Mouse (Mus musculus): Measurements from ENCODE around the gene Cds1.

Cds1 gene

DNA sequence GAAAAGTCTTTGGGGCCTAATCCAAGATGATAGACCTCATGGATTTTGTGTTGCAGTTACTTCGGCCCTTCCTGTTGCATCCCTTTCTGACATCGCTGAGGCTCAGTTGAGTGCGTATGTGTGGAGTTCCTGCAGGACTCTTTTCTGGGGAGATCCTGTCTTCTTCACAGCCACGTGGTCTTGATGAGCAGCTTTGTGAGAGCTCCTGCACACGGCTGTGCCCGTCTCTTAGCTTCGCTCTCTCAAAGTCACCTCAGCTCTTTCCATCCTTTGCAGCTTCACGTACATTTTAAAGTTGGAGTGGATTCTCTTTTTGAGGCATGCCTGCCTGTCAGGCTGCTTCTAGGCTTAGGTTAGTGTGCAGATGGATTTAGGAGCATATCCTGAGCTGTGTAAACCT, 11.6 kb downstream of the Cds1 start:
- no peak for DNase-seq (ENCODE audit: extremely low spot score)

DNA sequence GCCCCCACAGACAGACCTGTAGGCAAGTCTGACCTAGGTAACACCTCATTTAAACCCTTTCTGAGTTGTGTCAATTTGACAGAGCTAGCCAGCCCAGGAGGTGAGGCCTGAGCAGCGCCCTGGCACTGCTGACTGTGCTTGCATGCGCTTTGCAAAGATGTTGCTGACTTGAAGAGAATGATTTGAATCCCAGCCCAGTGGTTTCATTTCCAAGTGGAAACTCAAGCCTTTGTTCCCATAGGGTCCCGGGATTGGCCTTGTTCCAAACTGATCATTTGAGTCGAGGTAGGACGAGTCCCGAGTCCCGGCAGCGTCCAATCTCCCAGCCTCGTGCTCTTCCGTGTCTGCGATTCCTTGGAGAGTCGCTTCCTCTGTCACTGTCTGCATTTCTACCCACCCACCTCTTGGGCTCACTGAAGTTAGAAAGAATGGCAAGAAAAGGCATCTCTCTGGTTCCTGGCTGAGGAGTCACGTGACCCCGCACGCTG, 14.5 kb downstream of the Cds1 start:
- DNase-seq (ENCODE audit: extremely low spot score) = no peak

DNA sequence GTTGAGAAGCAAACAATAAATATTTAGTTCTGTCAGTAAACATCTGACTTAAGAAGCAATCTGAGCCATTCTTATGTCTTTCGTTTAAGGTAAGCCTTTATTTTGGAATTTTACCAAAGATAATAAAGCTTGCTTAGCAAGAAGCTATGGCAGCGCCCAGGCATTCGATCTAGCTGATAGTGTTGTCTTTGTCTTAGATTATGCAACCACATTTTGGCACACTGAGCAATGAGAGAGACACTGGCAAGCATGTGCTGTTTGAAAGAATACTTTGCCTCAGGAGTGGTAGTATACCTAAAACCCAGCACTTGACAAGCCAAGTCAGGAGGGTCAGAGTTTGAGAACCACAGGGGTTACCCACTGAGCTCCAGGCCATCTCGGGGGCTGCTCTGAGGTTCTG, 16.0 kb downstream of the Cds1 start:
- no peak for DNase-seq (ENCODE audit: extremely low spot score)

DNA sequence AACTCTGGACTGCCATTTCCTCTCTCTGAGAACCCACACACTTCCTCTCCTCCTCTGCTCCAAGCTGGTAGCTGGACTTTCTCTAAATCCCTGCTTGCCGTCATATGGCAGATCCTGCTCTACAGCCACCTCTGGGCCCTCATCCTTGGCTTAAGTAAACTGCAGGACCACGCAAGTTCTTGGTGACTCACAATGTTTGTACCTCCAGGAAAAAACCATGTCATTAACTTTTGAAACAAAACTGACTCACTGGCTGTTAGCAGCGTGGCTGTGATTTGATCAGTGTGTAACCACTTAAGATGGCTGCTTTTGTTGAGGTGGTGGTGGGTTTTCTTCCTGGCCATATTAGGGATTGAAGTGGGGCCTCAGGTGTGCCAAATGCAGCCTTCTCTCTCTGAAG, 19.4 kb downstream of the Cds1 start:
- DNase-seq (ENCODE audit: extremely low spot score) = no peak

DNA sequence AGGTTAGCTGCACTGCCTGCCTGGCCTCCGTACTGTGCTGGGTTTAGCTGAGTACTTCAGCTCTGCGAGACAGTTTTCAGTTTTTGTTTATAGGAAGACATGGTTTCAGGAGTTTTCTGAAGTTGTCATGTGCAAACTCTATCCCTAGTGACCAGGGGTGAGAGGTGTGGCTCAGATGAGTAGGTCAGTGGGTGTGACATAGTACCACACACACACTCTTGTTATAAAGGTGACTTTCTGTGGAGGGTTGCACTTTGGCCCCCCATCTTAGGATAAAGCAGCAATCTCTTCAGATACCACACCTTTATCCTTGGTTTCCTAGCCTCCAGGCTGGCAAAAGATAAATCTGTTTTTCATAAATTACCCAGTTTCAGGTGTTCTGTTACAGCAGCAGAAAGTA, 19.9 kb downstream of the Cds1 start:
- no peak for DNase-seq (ENCODE audit: extremely low spot score)

DNA sequence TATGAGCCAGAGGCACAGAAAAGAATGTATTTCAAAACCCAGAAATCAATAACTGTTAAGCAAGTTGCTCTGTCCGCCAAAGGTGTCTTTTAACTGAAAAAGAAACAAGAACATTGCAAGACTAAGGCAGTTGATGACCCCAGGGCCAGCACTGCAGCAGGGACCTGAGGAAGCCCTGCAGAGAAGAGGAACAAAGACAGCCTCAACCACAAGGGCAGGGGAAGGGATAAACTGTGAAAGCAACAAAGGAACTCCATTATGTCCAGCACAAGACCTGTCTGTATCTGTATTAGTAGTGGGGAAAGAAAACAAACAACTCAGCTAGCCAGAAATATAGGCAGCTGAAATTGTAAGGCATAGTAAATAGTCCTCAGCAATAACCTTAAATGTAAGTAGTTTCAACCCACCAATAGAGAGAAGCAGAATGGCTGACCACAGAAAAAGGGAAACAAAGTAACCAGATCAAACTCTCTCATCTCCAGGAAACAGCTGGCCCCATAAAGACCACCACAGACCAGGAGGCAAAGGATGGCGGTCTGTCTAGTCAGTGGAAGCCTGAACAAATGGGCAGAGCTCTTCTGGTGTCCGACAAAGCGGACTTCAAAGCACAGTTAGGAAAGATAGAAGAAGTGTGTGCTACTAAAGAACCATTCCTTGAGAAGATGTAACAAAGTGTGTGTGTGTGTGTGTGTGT, 21.1 kb downstream of the Cds1 start:
- no peak for DNase-seq (ENCODE audit: extremely low spot score)

DNA sequence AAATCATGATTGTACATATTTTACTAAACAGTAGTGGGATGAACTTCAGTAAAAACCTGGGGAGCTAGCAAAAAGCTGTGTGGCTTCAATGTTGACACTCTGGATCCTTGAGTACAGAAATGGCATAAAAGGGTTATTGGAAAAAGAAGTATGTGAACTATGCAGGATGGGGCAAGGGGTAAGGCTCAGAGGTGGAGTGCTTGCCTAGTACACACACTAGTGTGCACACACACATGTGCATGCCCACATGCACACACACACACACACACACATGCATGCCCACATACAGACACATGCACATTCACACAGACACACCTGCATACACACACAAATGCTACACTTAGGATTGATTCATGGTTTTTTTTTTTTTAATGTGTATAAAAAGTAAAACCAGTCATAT, 24.8 kb downstream of the Cds1 start:
- DNase-seq (ENCODE audit: extremely low spot score) = no peak

DNA sequence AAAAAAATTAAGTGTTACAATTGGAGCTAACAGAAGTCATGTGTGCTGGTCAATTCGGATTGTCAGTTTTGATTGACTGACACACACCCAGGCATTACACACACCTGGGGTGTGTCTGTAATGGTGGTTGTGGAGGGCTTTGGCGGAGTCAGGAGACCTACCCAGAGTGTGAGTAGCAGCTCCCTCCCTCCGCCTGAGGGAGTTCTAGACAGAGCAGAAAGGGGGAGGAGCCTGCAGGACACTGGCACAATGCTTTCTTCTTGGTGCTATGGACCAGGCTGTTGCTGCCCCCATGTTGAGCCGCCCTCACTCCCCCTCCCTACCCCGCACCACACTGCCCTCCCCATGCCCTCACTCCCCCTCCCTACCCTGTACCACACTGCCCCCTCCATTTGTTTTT, 25.6 kb downstream of the Cds1 start:
- no peak for DNase-seq (ENCODE audit: extremely low spot score)

DNA sequence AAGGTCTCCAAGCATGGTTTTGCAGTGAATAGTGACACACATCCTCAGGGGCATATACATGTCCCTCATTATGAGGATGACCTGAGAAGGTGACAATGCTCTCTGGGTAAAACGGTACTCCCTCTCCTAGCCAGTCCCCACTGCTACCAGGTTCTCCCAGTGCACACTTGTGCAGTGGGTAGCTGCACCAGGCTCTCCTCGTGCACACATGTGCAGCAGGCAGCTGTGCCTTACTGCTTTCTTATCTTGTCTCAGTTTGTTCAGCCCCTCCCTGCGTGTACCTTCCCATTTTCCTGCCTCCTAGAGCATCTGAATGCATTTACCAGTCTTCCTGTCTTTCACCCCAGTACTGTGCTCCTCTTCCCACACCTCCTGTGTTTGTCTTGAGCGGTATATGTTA, 27.7 kb downstream of the Cds1 start:
- no peak for DNase-seq (ENCODE audit: extremely low spot score)

DNA sequence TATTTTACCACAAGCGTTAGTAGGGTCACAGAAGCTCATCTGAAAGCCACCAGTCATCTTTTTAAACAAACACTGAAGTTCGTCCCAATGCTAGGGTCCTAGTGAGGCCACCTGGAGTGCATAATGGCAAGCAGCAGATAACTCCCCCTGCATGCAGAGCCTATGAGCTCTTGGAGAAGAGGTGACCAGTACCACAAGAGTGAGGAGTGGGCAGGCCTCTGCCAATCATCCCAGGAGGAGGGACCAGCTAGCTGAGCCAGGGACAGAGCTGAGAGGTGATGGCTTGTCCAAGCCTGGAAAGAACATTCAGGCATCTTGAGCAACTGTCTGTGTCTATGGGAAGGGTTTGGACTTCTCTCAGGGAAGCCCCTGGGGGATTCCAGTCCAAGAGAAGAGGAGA, 37.0 kb downstream of the Cds1 start:
- DNase-seq (ENCODE audit: extremely low spot score) = no peak

DNA sequence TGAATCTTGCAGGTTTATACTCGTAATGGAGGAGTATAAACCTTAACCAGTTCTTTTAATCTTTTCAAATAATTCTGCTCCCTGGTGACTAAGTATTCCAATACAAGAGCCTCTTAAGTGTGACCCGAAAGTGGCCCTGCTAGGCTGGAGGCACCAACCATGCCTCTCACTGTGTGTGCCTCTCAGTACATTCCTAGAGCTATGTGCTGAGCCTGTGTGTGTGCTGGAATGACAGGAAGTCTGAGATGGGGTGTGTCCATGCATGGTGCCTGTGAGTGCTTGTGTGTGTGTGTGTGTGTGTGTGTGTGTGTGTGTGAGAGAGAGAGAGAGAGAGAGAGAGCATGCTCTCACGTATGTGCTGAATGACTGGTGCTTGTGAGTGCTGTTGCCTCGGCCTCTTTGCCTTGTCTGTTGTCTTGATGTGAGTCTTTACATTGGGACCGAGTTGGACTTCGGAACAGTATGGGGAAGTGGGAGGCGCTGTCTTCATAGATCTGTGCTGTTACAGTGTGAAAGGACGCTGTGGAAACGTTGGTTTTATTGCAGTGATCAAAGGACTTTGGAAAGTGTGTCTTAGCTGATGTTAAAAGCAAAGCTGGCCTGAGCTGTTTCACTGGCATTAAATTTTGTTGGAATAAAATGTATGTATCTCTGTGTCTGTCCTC, 37.6 kb downstream of the Cds1 start:
- DNase-seq (ENCODE audit: extremely low spot score) = no peak

DNA sequence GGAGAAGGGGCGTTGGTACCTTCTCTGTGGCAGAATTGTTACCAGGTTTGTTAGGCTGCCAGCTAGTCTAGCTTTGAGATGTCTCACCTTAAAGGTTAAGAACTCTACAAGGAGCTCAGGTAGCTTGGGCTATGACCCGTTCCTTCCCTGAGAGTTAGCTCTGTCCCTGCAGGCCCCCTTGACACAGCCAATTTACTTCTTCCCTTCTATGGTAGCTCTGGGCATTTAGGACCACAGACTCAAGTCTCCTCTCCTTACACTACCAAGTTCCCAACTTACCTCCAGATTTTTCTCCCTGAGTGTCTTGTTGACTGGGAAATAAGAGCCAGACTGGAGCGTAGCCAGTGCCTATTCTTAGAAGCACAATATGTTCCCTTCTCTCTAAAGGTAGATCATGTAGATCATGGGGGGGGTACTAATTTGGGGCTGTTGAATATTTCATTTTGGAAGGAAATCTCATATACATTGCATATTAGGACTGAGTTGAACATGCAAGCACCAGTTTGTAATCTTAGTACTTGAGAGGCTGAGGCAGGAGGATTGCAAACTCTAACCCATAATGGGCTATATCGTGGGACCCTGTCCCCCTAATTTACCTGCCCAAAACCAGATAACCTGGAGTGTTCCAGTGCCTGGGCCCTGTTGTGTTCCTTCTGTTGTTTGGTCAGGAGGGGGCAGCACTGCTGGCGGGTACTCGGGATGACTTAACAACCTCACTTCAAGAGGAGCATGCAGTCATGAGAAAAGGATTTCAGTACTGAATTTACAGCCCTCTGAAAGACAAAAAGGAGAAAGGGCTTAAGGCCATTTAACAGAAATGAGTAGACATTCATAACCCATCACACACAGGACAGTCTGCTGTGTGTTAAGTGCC, 46.6 kb downstream of the Cds1 start:
- no peak for DNase-seq (ENCODE audit: extremely low spot score)

DNA sequence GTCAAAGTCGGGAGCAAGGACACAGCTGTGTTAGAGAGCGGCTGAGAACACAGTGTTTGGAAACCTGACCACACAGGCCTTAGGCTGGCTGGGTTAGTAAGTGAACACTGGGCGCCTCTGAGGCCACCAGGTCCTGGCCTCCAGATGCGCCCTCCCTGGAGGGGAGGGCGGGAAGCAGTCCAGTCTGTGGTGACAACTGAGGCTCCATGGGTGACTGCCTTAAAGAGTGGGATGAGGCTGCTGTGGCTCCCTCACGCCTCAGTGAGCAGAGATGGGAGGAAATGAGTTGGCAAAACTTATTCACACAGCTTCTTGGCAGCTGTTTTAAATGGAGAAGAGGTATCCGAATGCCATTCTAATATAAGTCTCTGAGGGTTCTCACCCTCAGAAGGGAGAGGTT, 51.9 kb downstream of the Cds1 start:
- DNase-seq (ENCODE audit: extremely low spot score) = no peak

DNA sequence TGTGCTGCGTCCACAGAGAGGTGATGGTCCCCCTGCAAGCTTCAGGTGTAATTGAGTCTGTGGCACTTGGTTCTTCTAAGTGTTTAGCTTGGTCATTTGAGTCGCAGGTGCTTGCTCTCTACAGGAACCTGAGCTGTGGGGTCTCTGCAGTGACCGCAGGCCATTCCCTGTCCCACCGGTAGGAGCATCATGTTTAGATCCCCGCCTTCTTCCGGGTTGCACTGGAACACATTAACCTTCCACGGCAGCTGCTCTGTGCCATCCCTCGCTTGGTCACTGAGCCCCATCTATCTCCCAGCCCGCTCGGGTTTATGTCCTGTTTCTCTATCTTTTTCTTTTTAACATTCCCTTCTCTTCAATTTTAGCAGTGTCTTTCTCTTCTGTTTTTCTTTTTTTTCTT, 54.3 kb downstream of the Cds1 start:
- no peak for DNase-seq (ENCODE audit: extremely low spot score)

DNA sequence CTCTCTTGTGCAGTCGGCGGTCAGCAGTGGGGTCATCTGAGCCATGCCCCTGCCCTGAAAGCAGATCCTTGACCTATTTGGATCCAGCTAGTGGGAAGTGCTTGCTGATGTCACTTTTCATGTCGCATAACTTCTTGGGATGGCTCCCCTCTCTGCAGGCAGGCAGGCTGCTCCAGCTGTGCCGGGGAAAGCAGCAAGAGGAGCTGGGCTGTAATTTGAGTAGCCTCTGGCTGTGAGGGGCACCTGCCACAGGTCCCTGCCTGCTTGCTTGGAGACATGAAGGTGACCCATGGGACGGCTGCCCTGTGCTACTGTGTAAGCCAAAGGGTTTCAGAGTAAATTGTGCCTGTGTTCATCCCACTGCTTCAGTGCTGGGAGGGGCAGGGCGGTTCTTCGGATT, 54.9 kb downstream of the Cds1 start:
- DNase-seq (ENCODE audit: extremely low spot score) = peak; percentile 32

DNA sequence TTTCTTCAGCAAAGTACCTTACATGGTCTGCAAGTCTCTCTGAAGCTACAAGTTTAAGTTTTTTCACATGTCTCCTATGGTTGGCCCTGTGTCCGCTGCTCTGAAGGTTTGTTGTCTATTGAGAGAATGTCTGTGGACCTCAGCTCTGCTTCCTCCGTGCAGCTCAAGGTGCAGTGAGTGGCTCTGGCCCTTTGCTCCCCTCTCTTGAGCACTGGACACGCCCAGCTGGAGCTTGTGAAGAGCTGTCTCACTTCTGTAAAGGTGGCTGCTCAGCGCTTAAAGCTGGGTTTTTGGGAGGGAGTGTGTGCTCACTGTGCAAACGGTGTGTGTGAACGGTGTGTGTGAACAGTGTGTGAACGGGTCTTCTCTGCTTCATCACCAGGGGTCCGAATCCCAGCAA, 56.1 kb downstream of the Cds1 start:
- DNase-seq (ENCODE audit: extremely low spot score) = no peak

DNA sequence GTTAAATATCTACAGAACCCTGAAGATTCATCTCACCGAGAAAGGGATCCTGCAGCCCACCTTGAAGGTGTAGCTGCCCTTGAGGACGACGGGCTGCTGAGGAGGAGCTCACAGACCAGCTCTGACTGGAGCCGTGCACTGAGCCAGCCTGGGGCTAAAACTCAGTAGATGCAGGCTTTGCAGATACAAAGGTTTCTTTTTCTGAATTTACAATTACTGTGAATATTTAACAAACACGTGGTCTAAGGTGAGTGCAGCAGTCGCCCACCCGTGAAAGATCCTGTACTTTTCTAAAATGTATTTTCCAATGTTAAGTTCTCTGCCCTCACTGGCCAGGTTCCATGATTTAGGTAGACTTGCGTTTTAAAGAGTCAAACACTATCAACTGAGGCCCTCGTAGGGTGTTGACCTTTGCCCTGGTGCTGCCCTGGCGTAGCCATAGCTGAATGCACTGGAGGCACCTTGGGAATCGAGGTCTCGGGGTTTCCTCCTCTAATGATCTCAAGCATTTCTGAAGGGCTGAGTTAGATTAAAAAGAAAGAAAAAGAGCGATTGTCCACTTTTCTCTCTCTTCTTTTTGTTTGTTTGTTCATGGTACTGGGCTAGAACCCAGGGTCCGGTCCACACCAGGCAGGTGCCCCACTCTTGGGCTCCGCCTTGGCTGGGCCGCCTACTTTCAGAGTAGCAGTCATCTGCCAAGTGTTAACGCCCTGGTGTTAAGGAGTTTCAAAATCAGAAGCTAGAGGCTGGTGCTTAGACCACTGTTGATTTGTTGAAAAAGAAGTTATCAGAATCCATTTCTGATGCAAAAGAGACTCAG, 56.8 kb downstream of the Cds1 start:
- no peak for DNase-seq (ENCODE audit: extremely low spot score)

DNA sequence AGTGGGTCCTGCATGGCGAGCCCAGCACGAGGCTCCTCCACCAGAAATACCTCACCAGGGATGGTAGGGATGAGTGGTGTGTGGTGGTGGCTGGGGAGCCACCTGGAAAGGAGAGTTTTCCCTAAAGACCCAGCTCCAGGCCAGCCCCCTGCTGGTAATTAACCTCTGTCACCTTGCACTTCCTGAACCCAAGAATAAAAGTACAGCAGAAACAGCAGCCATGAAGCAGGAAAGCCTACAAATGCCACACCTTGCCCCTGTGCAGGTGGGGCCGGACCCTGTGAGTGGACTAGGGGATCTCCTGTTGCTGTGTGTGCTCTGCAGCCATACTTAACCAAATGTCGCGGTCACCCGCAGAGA, 57.4 kb downstream of the Cds1 start:
- DNase-seq (ENCODE audit: extremely low spot score) = no peak

DNA sequence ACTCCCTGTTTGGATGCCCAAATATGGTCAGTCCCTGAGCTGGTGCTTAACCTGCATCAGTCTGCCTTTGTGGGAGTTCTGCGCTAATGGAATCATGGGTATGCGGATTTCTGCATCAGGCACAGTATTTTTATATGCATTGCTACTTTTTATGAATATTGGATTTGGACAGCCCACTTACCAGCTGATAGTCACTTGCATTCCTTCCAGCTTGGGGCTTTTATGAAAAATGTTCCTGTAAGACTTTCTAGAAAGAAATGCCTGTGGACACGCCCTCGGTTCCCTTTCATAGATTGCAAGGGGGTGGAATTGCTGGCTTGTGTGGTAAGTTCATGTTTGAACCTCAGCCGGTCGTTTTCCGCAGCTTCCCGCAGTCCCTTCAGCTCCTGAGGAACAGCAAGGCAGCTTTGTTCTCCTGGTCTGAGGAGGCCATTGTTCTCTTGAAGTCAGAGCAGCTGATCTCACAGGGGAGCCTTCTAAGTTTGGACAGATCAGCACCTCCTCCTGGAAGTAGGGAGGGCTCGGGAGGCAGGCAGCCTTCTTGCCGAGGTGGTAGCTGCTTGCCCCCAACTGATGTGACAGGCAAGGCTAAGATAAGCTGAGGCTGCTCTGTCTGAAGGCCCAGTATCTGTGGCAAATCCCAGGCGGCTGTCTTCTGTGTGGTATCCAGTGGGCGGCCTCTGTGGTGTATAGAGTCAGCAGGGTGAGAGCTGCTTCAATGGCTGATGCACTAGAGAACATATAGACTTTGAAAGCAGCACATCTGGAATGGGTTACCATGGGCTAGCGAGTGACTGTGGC, 60.4 kb downstream of the Cds1 start:
- DNase-seq (ENCODE audit: extremely low spot score) = peak; percentile 36

DNA sequence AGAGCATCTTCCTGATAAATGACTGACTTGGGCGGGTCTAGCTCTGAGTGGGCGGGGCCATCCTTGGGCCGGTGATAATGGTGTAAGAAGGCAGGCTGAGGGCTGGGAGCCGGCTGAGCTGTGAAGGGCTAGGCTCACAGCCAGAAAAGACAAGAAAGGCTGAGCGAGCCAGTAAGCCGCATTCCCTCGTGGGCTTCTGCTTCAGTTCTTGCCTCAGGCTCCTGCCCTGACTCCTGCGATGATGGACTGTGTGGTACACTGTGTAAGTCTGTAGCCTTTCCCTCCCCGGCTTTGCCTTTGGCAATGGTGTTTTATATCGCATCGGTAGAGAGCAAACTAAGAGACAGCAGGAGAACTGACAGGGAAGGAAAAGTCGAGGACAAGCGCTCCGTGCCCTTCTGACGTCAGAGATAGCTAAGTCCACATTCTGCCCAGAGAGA, 61.6 kb downstream of the Cds1 start:
- peak; percentile 67 for DNase-seq (ENCODE audit: extremely low spot score)

DNA sequence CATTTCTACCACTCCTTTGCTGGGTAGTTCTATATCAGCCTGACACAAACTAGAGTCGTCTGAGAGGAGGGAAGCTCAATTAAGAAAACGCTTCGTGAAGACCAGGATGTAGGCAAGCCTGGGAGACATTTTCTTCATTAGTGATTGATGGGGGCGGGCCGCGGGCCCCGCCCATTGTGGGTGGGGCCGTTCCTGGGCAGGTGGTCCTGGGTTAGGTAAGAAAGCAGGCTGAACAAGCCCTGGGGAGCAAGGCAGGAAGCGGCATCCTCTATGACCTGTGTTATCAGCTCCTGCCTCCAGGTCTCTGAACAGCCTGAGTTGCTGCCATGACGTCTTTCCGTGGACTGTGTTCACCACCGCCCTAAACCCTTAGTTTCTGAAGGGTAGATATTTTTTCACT, 62.5 kb downstream of the Cds1 start:
- no peak for DNase-seq (ENCODE audit: extremely low spot score)

All from embryo, embryonic 9.5 days (tissue).